18 mouse cellular contexts compared by ENCODE assay signal in the genomic region with DNA sequence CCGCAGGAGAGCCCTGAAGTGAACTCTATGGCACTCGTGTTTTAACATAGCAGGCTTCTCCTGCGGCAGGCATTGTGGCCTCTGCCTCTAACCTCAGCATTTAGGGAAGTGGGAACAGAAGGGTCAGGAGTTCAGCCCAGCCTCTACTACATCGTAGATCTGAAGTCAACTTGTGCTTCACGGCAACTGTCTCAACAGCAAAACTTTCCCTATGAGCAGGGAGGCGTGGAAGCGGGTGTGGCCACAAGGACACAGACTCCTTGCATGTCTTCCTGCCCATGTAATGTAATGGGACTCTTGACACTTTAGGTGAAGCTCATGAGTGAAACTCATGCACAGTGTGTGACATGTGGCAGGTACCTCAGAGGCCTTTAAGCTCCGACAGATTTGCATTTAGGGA. TPM values are rescaled to one million over a fixed set of nuclear protein-coding genes. Genes with fewer than 3 reads are reported as not detected.
DNase-seq lines count a peak whose midpoint lies in the region; ATAC-seq lines count a peak whose summit lies in the region.
"Had no signal": no experiment of that assay in that cellular context is flagged by ENCODE, and none has a peak within 500 bp of the region (broad histone marks: within the 10 kb centered on the region; RNA-seq: fewer than 3 reads in every experiment).

No protein-coding gene starts in this region.

- peak; percentile 95 for ATAC-seq in common myeloid progenitor, adult 5-6 weeks (replicated peaks; ENCODE audit: low read depth, poor library complexity, severe bottlenecking)
- ATAC-seq: forebrain, embryonic 13.5 days; hindbrain, embryonic 16.5 days; intestine, embryonic 15.5 days; midbrain, embryonic 15.5 days had no signal

- DNase-seq in spleen, postnatal 36 days (ENCODE audit: low spot score in 2 of 2) = peak; percentile 21 to 22
- no peak for DNase-seq in spleen, postnatal 4 days (ENCODE audit: low spot score in 2 of 2)
- peak; percentile 31 to 32 for DNase-seq in B cell, adult 2 months
- DNase-seq in monocyte, adult 2 months (ENCODE audit: low read depth in 1 of 2, low spot score in 2 of 2) = peak; percentile 73 to 74
- DNase-seq in layer of hippocampus, adult 11-12 months (ENCODE audit: low spot score) = no peak
- DNase-seq in right cerebral cortex, postnatal 14 days = no peak
- DNase-seq in right cerebral cortex, postnatal 10 days (ENCODE audit: low spot score in 2 of 2) = no peak
- DNase-seq: adrenal gland, postnatal 36 days; cerebellum, adult 11 months; cerebellum, adult 9-11 months; gastrocnemius, adult 2 months; kidney, postnatal 25 days; right cerebral cortex, adult 18-20 months had no signal

RNA-seq across cellular contexts. Expression of a gene that starts 12.3 kb away (rescaled TPM):
- total RNA-seq in common myeloid progenitor, adult 5-6 weeks (2017) = 40.1 and 45.3 TPM in 2 replicates

RNA-seq across cellular contexts. Expression of a gene that starts 26.1 kb away (rescaled TPM):
- total RNA-seq in common myeloid progenitor, adult 5-6 weeks (2017) = 2.0 and 3.1 TPM in 2 replicates

Comparison
In these comparisons a context has a peak if more than half of its experiments do, and no peak if none do; other contexts are left out.
1. DNase-seq: peak in spleen, postnatal 36 days (2 of 2), B cell, adult 2 months (2 of 2) and monocyte, adult 2 months (2 of 2); none in spleen, postnatal 4 days (0 of 2), layer of hippocampus, adult 11-12 months (single experiment), right cerebral cortex, postnatal 14 days (single experiment) and right cerebral cortex, postnatal 10 days (0 of 2).